Mouse (Mus musculus) layer of hippocampus, postnatal 14 days (tissue): ENCODE results near the gene Hmcn1. TPM values are rescaled to one million over a fixed set of nuclear protein-coding genes. Genes with fewer than 3 reads are reported as not detected.

ENCODE experiments used
- DNase-seq, 2 experiments: peaks; one replicate each; pipeline ENCODE4 v3.0.0; 2021 to 2022; ENCODE audit warnings: low spot score in 2 of 2, mixed read lengths in 1 of 2
- total RNA-seq, 2 experiments: library from RNA; stranded (reverse); gene quantifications; 2 replicates each; pipeline ENCODE4 v1.2.3; 2021

Gene Hmcn1
- total RNA-seq, 2 experiments from 2014 or later: 5.8 to 5.9 TPM

DNA sequence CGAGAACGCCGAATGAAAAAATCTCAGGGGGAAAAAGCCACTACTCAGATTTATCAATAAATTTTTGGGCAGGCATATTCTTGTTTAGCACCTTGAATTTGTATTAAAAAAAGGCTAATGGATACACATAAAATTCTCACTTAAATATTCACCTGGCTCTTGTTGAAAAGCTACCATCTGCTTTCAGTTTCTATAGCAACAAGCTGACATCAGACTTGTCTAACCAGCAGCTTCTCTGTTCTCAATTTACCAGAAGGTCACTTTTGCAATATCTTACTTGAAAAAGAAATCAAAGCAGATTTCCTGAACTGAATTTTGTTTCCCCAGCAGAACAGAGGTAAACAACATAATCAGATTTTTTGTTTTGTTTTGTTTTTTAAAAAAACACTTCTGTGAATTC is 311.8 kb downstream of the Hmcn1 start:
- peak in 1 of 2 experiments; percentile 52 for DNase-seq

DNA sequence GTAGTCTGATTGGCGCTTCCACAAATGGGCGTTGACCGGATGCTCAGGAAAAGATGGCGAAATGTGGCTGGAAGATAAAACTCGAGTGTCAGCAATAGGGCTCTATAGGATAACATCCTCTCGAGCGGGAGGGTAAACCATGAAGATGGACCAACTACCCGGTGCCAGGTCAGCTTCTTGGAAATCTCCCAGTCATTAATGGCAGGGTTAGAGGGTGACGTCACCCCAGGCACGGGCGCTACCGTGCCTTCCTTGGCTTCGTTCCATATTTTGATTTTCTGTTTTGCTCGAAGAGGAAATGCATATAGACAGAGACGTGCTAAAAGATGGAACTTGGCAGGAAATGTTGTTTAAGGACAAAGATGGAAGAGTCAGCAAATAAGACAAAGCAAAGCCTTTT is 312.2 kb downstream of the Hmcn1 start:
- DNase-seq: peak; percentile 13 to 34

DNA sequence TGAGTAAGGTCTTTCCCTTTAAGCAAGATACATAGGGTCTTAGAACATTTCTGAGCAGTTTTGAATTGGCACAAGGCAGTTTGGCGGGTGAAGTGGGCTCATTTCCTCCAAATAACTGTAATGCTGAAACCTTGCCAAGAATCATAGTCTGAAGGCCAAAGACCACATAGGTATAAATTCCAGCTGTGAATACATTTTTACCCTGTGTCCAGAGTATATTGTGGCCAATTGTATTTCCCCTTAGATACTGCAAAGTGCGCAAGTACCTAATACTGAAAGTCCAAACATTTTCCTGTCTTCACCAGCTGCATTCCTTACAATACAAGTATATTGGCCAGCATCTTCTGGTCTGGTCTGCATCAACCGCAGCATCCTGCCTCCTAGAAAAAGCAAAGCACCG is 312.9 kb downstream of the Hmcn1 start:
- no peak for DNase-seq

DNA sequence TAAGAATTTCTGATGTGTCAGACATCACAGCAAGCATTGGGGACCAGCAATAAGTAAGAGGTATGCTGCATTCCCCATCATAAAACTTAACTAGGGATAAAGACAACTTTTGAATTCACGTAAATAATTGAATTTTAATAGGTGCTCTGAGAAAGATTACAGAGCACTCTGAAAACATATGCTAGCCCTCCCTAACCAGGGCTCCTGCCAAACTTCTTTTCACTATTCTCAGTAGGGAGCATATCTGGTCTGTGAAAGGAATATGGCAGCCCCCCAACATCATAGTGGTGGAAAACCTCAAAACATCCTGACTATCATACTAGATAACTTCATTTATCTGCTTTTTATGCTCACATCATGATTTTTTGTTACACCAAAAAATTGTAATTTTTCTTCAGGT is 347.9 kb downstream of the Hmcn1 start:
- DNase-seq: peak in 1 of 2 experiments; percentile 4

DNA sequence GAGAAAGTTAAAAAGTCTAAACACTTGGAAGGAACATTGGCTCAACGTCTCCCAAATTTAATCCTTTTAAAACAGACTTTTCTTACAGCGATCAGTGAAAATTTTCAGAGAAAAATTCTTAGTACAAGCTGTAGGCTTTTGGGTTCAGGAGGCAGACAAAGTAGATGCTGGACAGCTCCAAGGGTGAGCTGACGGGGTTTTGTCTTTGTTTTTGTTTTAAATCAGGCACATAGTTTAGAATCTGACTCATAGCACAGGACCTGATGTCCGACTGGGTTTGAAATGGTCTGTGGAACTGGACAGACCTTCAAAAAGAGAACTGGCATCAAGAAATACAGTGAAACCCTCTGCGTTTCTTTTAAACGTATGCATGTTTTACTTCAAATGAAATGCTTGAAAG is 353.7 kb downstream of the Hmcn1 start:
- DNase-seq: no peak

DNA sequence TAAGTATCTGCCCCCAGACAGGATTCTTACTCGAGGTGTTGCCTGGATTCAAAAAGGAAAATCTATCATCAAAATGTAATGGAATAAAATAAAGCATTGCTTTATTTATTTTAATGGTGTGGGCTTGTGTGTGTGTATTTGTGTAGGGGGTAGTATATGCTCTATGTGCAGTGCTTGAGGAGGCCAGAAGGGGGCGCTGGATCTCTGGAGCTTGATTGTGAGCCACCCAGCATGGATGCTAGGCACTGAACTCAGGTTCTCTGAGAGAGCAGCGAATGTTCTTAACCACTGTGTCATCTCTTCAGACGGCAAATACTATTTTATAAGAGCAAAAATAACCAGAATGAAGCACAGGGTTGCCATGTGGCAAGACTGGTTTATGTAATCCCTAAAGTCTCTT is 360.7 kb downstream of the Hmcn1 start:
- DNase-seq: no peak

DNA sequence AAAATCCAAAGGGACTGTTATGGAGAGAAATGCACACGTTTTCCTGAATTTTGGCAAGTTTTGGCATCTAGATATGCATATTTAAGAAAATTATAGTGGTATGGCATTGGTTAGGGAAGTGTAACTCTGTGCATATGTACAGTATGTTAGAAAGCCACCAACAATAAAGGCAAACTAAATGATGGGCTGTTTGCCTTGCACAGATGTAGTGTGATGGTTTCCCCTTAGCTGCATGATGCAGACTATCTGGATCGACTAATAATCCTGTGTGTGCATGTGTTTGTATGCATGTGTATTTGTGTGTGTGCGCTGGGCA is 361.4 kb downstream of the Hmcn1 start:
- no peak for DNase-seq

DNA sequence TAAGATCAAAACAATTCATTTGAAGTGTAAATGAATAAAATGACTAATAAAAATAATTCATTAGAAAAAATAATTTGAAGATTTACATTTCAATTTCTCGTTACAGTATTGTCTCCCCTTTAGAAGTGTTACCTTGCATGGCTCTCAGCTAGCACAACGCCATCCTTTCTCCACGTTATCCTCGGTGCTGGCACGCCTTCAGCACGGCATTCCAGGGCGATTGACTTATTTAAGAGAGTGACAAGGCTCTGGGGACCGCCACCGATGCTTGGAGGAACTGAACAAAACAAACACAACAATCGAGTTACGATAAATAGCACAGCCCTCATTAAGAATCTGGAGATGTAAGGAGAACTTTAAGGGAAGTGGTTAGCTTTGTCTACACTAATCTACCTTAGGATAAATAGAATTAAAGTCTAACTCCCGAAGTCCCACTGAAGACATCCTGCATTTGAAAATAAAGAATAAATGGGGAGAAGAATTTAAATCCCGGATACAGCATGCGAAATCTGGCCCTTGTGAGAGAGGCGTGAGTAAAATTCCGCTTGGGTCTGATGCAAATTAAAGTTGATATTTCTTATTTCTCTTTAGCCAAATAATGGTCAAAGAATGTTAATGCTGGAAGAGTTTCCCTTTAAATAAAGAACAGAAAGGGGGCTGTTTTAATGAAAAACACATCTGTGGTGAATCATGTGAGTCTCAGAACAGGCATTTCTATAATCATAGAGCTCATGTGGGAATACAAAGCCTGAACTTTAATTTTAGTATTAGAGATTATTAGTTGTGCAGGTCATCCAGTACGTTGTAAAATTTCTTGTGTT is 362.0 kb downstream of the Hmcn1 start:
- DNase-seq: no peak

DNA sequence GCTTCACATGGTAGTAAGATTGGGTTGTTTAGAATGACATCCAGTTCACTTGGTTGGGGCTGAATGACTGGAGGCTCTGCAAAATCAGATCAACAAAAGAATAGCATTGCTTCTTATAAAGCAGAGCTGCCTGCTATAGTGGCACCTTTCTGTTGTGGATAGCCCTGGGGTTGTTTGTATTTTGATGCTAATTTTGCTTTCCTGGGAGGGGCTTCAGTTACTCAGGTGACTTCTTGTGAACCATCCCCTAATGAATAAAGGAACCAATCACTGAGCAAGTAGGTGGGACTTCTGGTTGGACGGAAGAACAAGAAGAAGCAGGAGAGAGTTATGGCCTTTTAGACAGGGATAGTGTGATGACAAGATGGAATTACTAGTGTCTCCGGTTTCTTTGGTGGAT is 370.0 kb downstream of the Hmcn1 start:
- no peak for DNase-seq

DNA sequence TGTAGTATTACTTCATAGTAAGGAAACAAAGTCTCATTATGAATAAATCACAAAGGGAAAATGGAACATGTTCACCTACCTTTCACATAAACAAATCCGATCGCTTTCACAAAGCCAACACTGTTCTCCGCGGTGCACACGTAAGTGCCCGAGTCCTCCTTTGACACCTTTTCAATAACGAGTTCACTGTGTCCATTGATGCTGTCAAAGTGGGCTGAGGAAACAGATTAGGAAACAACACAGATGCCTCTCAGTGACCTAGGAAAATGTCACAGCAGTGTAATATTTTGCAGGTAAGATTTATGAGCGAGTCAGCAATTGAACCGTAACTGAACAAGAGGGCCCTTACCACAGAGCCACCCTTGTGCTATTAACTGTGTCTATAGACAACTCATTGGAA is 382.7 kb downstream of the Hmcn1 start:
- no peak for DNase-seq

DNA sequence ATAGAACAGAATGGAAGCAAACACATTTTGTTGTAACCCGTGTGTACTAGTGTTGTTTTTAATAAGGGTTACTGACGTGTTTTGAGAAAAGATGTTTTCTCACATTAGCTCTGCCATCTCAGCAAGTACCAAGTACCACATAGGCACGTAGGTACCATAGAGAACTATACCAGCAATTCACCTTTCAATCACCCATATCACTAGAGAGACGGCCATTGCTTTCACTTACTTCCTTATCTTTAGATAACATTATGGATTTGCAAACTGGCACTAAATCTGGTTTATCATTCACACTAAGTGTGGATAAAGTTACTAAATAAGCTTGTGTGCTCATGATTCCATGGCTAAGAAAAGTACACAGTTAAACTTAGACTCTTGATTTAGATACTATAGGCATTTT is 387.1 kb downstream of the Hmcn1 start:
- DNase-seq: no peak

DNA sequence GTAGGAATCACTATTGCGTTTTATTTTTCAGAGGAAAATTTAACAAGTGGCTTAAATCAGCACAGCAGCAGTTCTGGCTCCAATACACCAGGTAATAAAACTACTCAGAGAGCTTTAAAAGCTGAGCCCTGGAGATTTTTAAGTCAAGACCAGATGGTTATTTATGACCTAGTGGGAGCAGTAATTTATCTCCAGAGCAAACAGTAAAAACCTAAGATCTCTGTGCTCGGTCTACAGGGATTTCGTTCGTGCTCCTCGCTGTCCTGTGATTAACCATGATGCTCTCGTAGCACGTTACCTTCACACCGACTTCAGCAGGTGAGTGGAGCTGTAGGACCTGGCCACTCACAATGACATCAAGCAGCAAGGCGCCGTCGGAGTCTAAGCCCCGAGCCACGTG is 399.6 kb downstream of the Hmcn1 start:
- no peak for DNase-seq

DNA sequence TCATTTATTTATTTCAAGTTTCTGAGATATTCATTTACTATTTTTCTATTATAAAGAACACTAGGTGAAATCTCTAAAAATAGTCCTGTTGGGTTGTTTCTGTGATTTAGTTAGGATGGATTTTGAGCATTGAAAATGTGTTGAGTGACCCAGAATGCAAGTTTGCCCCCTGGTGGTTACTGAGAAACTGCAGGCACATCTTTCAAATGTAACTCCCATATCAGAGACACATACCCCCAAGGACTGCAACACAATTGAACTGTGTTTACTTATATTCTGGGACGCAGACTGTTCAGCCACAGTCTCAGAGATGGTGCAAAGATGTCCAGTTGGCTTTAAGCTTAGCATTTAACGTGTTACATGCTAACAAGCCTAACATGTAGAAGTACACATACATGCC is 402.0 kb downstream of the Hmcn1 start:
- DNase-seq: peak; percentile 46 to 61

DNA sequence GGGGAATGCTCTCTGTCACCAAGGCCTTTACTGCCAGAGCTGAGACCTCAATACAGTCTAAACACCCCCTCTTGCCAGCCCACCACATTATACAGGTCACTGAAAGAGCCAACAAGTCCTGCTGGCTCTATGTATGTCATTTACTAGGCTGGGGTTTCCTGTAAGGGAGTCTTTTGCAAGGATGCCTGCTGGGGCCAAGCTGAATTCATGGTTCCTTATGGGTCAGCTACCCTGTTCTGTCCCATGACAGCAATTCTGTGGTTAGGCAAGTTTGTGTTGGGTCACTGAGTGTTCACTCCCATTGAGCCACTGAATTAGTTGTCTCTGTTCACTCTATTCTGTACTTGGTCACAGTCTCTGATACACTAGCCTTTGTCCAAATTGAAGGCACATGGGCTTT is 405.8 kb downstream of the Hmcn1 start:
- no peak for DNase-seq

DNA sequence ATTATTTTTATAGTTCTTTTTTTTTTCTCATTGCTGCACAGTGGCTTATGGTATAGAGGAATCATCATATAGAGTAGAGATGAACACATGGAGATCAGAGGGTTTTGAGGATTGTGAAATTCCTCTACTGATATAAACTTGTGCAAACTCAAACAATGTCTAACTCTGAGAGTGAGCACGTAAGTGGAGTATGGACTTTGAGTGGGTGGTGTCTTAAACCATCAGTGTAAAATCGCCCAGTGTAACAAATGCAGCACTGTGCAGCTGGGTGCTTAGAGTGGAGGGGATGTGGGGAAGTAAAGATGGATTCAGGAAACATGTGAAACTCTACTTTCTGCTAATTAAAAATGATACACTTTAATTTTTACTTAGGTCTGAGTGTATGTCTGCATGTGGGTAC is 408.8 kb downstream of the Hmcn1 start:
- no peak for DNase-seq

DNA sequence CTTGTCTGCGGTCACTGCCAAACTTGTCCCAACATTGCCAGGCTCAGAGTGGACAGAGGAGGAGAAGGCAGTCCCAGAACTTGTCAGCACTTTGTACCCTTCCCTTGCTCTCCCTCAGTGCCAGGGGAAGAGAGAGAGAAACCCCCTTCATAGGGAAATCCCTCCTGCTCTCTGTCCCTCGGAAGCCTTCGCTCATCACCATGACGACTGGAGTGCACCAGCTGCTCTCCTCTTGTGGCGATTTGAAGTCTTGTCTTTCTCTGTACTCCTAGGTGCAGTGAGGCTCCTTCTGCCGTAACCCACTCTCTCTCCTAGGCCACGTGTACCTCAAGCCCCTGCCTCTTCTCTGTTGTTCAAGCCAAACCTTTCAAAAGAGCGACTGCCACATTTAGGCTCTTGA is 409.5 kb downstream of the Hmcn1 start:
- DNase-seq: peak; percentile 9 to 13

DNA sequence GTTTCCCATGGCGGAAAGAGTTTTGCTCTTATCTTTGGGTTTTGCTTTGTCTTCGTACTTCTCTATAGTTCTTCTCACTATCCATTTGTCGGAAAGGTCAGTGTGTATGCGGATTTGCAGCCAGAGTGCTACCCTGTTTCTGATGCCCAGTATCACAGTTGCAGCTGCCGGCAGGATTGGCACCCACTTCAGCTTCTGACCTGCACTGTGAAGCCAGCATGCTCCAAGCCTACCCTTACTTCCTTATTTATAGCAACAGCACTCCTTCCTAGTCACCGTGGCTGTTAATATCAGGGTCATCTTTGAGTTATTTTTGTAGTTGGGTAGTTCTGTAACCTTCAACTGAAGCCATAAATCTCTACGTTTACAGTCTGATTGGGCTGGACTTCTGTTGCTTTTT is 412.7 kb downstream of the Hmcn1 start:
- no peak for DNase-seq

DNA sequence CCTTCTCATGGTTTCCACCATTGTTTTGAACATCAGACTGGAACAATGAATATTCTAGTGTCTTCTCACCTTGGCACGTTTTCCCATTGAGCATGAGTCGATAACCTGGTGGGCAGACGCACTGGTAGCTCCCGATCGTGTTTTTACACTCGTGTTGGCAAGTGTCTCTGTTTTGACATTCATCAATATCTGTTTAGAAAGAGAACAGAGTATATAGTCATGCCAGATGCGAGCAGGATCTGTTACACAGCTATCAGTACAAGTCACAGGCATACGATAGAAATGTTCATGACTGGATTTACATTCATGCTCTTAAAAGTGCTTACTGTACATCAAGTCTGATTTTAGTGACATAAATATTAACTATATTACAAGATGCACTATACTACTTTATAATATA is 419.8 kb downstream of the Hmcn1 start:
- no peak for DNase-seq

DNA sequence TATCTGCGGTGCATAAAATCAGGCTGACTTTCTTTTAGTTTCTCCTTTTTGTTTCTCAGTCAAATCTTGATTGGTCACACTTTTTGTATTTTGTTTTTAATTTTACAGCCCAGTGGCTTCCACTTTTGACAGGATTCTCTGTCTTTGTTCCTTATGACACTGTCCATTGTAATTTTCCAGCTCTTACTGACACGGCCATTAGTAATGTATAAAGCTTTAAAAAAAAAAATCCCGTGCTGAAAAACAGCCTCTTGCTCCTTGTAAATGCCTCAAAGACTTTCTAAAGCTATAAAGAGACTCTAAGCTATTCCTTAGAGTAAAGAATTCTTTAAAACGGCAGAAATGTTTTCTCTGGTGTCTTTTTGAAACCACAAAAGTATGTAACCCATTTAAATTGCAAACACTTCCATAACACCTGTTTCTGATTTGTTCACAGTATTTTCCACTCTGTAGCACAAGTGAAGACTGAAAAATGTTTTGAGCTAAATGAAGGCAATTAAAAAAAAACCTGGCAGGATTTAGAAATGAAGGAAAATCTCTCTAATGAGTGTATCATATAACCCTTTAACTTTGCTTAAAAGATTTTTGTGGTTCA is 422.6 kb downstream of the Hmcn1 start:
- DNase-seq: no peak

DNA sequence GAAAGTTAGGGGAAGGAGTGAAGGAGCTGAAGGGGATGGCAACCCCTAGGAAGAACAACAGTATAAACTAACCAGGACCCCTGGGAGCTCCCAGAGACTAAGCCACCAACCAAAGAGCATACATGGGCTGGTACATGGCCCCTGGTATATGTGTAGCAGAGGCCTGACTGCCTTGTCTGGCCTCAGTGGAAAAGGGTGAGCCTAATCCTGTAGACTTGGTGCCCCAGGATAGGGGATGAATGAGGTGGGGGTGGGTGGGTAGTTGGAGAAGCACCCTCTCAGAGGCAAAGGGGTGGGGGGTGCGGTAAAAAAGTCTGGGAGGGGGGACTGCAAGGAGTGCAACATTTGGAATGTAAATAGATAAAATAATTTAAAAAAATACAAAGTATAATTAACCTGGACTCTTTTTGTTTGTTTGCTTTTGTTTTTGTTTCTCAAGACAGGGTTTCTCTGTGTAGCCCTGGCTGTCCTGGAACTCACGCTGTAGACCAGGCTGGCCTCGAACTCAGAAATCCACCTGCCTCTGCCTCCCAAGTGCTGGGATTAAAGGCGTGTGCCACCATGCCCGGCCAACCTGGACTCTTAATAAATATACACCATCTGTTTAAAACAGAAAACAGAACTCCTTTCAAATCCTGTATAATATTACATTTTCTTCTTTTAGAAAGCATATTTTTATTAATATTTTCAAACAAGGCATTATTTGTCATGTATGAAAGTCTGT is 423.3 kb downstream of the Hmcn1 start:
- DNase-seq: no peak

DNA sequence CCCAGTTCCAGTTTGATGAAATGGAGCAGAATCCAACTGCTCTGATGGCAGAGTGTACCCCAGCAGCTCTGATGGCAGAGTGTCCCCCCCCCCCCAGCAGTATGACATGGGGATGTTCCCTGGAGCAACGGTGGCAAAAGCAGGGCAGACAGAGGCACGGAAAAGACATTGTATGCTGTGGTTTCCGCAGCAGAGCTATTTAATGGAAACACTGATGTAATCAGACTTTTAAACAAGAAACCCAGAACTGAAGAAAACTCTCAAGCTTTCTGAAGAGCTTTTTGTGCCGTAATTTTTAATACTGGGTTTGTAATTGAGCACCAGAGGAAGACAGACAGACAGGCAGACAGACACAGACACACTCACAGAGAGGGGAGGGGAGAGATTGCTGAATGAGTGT is 426.9 kb downstream of the Hmcn1 start:
- no peak for DNase-seq

DNA sequence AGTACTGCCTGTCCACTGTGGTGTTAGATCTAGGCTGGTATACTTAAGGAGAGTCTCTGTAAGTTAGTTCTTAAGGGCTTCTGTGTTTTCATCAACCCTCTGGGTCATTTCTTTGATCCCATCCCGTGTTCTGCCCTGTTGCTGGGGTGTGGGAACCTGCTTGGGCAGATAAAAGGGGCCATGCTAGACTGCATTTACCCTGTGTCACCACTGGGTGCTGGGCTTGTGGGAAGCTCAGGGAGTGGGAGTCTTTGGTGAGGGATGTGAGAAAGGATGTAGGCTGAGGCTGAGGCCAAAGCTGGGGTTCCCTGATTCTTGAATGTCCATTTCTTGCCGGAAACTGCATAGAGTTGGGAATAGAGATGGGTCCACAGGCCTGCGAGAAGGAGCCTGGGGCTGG is 436.6 kb downstream of the Hmcn1 start:
- no peak for DNase-seq

DNA sequence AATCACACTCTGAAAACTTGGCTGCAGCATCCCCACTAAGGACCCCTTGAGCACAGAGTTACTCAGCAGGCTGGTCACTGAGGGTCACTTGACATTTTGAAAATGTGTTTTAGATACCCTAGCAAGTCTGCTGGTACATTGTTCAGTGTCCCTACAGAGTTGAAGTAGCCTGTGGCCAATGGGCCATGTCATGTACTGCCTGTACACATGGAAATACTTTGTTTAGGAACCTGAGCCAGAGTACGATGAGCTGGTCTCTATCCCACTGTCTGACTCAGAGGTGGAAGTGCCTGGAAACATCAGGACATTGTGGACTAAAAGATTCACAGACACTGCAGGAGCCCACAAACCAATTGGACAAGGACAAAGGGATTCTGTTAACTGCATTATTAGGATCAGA is 441.8 kb downstream of the Hmcn1 start:
- no peak for DNase-seq
